Mouse (Mus musculus): ENCODE results near the gene Dusp12.

DNA sequence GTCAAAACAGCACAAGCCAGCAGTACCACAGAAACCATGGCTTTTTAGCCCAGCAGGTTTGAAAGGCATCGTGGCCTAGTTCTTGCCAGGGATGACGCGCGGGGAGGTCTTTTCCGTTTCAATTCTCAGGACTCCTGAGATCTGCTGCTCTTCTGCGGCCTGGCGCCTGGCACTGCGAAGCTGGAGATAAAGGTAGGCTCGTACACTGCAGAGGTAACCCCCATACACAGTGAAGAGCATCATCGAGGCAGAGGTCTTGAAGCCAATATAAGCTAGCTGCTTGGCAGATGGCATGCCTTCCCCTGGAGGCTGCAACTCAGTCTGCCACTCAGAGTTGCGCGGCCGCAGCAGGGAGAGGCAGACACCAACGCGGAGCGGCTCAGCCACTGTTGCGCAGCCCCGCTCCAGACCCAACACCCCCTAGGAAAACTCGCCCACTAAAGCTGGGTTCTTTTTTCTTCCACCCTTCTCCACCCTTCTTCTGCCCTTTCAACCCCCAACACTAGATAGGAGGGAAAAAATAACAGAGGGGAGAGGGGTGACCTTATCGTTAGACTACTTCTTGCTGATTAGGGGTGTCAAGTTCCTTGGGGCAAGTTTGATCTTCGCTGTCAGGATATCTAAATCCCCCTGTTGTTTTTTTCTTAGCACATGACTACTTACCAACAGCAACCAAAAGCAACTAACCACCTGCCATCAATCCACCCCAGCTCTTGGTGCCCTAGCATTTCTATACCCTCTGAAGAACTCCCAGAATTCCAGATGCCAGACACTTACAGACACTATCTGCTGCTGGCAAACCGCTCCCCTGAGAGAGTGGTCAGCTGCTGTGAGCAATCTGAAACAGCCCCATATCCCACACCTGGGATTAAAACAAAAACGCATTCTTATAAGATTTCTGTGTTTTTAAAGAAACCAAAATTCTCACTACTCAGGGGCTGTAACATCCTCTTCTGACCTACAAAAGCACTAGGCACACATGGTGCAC, 34.4 kb downstream of the Dusp12 start:
- TF ChIP-seq KAT2A (IDR thresholded peaks at IDR 0.05; ENCODE audit: insufficient replicate concordance, low read length): no peak
- no peak for TF ChIP-seq CTCF (conservative IDR thresholded peaks at IDR 0.05 in 1 of 2, IDR thresholded peaks at IDR 0.05 in 1 of 2; ENCODE audit: low read depth in 2 of 2, low read length in 2 of 2)
- TF ChIP-seq GABPA (IDR thresholded peaks at IDR 0.05; ENCODE audit: insufficient replicate concordance, low read depth, low read length): no peak
- no peak for TF ChIP-seq TBP (conservative IDR thresholded peaks at IDR 0.05; ENCODE audit: low read depth, low read length)
- TF ChIP-seq ZMIZ1 (IDR thresholded peaks at IDR 0.05; ENCODE audit: low read depth, low read length): no peak
- TF ChIP-seq ELF1 (IDR thresholded peaks at IDR 0.05; ENCODE audit: low read depth, low read length): no peak
- no peak for TF ChIP-seq POLR2A (IDR thresholded peaks at IDR 0.05; ENCODE audit: low read depth, low read length)

Measured in CH12.LX (cell line).